Mouse (Mus musculus): ENCODE data around the gene Cenpp.

Gene Cenpp

DNA sequence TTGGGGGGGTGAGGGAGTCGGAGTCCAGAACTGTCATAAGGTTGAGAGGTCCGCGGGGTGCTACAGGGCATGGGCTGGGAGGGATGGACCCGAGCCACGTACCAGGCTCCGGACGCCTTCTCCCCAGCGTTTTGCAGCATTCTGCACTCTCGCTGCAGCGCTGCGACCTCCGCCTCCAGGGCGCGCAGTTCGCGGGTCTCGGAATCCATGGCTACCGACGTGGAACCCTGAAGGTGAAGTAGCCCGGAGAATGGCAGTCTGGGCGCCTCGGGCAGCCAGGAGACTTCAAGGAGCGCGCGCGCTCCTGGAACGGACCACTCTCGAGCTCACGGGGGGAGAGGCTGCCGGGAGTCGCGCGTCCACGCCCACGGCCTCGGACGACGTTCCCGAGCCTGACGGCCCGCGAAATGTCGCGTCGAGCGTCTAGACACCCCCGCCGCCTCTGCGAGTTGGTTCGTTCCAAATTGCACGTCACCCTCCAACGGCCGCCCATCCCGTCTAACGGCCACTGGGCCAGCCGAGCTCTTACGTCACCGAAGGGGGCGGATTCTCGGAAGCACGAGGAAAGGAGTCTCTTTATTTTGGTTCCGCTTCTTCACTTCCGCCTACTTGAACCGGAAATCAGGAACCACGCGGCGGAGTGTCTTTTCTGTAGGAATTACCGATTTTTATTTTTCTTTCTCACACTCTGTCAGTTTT lies at the start of gene Cenpp, which contains the start of gene Nol8:
TSS of gene Cenpp (minus strand) at position 305 of the 699 bp plus-strand sequence.
TSS of gene Nol8 (plus strand) at position 598 of the 699 bp plus-strand sequence.
- peak; percentile 98 to 100 for DNase-seq (ENCODE audit: low spot score in 2 of 2)

DNA sequence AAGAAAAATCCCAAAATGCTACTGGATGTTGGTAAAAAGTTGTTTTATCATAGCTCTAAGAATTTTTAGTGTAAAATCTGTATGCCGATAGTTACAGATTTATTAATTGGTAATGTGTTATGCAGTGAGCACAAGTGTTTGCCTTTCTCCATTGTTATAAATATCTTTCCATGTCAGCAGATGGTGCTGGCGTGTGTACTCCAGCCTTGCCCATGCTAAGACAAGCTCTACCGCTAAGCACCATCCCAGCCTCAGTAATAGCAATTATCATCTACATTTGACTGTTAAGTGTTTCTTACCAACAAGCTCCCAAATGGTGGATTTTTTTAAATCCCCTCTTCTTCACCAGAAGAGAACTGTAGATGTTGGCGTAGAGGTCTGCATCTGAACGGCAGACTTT lies 38.5 kb upstream of the Cenpp start:
- DNase-seq (ENCODE audit: low spot score in 2 of 2) = no peak

- DNase-seq (ENCODE audit: low spot score in 2 of 2) = no peak
Measured at GRCm38 (mm10) chr13:49684266-49684665, 31.7 kb upstream of the Cenpp start.

DNA sequence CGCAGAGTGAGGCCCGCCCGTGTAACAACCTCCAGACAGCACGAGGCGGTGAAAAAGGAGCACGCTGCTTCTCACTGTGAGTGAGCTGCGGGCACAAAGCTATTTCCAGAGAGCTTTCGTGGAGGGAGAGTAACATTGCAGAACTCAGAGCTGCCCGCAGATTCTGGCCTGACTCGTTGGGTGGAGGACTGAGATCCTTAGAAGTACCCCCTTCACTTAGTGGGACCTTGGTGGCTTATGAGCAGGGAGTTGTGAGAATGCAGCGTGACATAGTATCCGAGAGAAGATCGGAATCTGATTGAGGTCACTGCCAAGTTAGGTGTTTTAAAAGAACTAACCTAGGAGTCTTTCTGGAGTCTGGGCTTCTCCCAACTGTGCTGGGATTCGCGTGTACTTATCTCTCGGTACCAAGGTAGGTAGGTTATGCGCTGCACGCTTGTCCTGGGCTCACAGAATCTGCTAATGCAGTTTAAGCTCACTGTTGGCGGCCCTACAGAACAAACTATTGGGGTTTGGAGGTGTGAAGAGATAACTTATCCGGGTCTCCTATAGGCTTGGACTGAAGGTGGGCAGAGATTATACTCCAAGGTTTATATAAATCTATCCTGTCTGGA lies 29.8 kb upstream of the Cenpp start:
- peak in 1 of 2 experiments; percentile 8 for DNase-seq (ENCODE audit: low spot score in 2 of 2)

GRCm38 (mm10) chr13:49681351-49682232 lies 29.0 kb upstream of the Cenpp start, which contains the start of gene Iars:
Gene Iars, plus strand, starts transcription at chr13:49682100.
- DNase-seq (ENCODE audit: low spot score in 2 of 2) = peak; percentile 99 to 100

- DNase-seq (ENCODE audit: low spot score in 2 of 2) = no peak
Measured at GRCm38 (mm10) chr13:49677793-49678192, 25.2 kb upstream of the Cenpp start.

DNA sequence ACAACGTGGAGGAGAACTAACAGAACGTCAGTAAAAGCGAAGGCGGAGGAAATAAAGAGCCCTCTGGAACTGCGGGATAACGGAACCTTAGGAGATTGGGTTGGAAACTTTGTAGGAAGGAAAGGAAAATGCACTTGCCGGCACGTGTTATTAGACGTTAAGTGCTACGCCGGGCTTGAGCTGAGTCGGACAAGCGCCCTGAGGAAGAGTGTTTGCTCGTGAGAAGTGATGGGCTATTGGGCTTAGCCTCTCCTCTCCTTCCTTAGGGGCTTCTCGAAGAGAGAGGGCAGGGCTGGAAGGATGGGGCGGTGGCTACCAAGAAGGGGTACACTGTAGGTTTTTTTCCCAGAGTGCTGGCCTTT lies 576 bp upstream of the Cenpp start:
- no peak for DNase-seq (ENCODE audit: low spot score in 2 of 2)

GRCm38 (mm10) chr13:49651781-49652351 lies 719 bp downstream of the Cenpp start:
- no peak for DNase-seq (ENCODE audit: low spot score in 2 of 2)

DNA sequence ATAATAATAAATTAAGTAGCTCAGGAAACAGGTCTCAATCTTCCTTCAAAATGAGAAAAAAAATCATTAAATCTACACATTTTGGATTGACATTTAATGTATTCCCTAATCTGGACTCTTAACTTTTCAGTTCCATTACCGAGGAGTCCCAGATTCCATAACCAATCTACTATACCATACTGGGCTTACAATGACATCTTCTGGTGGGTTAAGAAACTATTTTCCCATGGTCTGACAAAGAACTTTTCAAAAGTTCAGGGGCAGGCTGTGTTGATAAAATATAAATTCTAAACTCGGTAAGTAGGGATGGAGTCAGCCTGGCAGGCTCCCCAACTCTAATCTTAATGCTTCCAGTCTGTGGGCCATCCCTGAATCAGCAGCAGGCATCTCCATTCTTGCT lies 1.4 kb downstream of the Cenpp start:
- DNase-seq (ENCODE audit: low spot score in 2 of 2) = no peak

GRCm38 (mm10) chr13:49646019-49646418 lies 6.6 kb downstream of the Cenpp start:
- DNase-seq (ENCODE audit: low spot score in 2 of 2) = no peak

DNA sequence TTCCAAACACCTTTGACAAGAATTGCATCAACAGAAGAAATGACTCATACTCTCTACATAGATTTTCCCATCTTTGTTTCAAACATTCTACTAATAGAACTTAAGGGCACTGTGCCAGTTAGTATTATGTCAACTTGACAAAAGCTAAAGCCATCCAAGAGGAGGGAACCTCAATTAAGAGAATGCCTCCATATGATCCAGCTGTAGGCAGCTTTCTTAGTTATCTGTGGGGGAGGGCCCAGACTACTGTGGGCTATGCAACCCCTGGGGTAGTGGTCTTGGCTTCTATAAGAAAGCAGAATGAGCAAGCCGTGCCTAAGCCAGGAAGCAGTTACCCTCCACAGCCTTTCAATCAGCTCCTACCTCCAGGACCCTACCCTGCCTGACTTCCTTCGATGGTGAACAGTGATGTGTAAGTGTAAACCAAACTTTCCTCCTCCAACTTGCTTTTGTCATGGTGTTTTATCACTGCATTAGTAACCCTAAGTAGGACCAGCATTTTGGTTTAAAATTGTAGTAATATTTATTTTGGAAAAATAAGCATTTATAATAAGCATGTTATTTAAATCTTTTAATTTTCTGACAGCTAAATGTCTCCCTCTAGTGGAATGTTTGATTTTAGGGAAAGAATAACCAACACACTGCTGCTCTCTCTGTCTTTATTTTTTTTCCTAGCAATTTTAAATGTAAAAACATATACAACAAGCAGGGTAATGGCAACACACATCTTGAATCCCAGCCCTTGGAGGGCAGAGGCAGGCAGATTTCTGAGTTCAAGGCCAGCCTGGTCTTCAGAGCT lies 7.7 kb downstream of the Cenpp start:
- DNase-seq (ENCODE audit: low spot score in 2 of 2) = no peak

DNA sequence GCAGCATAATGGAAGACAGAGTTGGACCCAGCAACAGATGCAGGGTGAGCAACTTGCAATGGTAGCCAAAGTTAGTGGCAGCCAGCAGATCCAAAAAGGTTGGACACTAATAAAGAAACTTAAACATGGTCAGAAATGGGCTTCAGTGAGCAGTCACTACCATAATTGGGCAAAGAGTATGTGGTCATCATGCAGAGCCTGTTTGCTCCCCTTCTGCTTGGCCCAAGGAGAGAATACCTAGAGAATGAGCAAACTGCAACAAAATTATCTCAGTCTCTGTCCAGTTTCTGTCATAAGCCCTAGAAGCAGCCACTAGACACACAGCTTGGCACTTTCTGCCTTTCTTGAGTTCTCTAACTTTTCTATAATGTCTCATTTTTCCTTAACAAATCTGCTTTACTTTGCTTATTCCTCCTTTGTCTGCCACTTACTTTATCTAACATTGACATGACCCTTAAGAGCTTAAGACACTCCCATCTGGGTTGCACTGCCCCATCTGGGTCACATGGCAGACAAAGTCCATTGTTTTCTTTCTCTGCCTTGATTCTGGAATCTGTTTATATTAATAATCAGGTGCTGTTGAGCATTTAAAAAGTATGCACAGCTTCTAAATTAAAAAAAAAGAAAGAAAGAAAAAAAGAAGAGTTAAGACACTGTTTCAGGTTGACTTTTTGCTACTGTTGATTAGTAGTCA lies 8.8 kb downstream of the Cenpp start:
- no peak for DNase-seq (ENCODE audit: low spot score in 2 of 2)

DNA sequence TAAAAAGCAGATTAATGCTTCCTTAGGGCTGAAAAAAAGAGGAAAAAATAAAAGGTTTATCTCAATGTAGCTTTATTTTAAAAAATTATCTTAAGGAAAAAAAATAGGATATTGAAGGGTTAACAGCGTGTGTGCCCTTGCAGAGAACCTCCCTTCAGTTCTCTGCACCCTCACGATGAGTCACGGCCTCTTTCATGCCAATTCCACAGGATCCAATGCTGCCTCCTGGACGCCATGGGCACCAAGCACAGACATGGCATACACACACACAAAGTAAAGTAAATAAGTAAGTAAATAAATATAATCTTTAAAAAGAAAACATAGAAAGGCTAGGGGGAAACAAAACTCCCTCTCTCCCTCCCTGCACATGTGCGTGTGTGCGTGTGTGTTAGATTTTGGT lies 9.9 kb downstream of the Cenpp start:
- no peak for DNase-seq (ENCODE audit: low spot score in 2 of 2)

GRCm38 (mm10) chr13:49639965-49640364 lies 12.6 kb downstream of the Cenpp start:
- DNase-seq (ENCODE audit: low spot score in 2 of 2) = no peak

DNA sequence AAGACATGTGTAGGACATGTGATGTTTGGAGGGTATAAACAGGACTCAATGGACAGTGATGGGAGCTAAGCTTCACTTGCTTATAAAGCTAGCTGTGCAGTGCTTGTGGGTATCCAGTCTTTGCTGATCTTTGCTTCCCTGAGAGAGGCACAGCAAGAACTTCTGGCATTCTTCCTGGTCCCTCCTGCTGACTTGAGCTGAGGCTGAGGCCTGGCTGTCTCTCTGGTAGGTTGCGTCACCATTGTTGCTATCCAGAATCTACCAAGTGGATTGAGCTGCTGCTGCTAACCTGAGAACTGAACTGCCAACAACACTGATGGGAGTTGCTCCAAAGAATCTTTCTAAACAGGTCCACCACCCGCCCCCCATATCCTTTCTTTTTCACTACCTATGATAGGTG lies 23.5 kb downstream of the Cenpp start:
- DNase-seq (ENCODE audit: low spot score in 2 of 2) = no peak

DNA sequence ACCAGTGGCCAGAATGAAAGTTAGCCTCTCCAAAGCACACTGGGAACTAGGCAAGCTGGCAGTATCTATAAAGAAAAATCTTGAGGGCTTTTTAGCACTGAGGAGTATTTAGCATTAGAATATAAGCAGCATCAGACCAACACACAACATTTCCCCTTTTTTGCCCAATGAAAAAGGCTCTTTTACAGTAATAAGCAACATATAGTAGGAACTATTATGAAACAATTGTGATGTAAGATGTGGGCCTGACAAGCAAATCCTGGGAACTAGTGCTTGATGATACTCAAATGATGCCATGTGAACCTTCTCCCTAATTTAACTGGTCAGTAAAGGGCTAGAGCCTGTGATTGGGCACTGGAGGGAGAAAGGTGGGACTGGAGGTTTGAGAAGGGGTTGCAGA lies 24.4 kb downstream of the Cenpp start:
- DNase-seq (ENCODE audit: low spot score in 2 of 2) = no peak

DNA sequence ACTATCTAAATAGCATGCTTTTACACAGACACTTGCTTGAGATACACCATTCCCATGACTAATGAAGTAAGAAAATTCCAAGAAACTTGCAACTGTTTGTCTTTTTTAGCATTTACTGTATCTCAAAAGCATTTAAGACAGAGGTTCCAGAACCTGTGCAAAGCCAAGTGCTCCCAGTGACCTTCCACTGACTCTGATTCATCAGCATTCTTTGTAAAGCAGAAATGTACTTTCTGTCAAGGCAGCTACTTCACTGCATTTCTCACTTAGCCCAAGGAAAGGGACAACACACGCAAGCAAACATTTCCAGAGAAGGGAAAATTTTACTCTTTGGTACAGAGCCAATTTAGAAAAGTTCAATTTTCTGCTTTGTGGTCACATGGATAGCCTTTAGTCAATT lies 29.4 kb downstream of the Cenpp start:
- no peak for DNase-seq (ENCODE audit: low spot score in 2 of 2)

DNA sequence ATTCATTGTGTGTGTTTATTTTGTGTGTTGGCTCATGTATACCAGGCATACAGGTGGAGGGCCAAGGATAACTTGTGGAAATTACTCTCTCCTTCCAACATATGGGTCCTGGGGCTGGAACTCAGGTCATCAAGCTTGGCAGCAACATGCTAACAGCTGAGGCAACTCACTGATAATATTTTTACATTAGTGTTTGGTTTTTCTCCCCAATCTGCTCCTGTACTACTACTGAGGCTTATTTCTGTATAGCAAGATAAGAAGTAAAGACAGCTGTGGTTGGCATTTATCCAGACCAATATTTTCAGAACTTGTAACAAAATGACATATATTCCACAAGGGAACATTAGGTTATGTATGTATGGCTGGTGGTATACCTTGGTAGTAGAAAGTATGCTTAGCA lies 34.2 kb downstream of the Cenpp start:
- DNase-seq (ENCODE audit: low spot score in 2 of 2) = no peak

- no peak for DNase-seq (ENCODE audit: low spot score in 2 of 2)
Measured at GRCm38 (mm10) chr13:49617021-49617420, 35.6 kb downstream of the Cenpp start.

- no peak for DNase-seq (ENCODE audit: low spot score in 2 of 2)
Measured at GRCm38 (mm10) chr13:49608589-49609322, 43.8 kb downstream of the Cenpp start.
